Mouse (Mus musculus): ENCODE data around the gene Prss16. TPM values are rescaled to one million over a fixed set of nuclear protein-coding genes. Genes with fewer than 3 reads are reported as not detected.
"Not testable (repeated sequence)": the region's sequence is repeated elsewhere in the genome, so short reads cannot be mapped to it uniquely, and the experiment has no call there.

Gene Prss16
- not detected in 2 replicates for polyA plus RNA-seq (2015; fragmentation: Nextera tagmentation; extraction: Ambion mirVana)

GRCm38 (mm10) chr13:22009642-22010041 lies at the start of gene Prss16:
TSS of gene Prss16 (minus strand) at chr13:22009742.
- Histone ChIP-seq H3K4me2 (no peak within 1 kb of the TSS), H3K9ac (no peak within 1 kb of the TSS), H3K27me3 (replicated peaks) (peaks cover 90% of the 10 kb centered on the region), H3K4me3 (no peak within 1 kb of the TSS), H3K27ac (no peak within 1 kb of the TSS), H3K36me3 (replicated peaks) (no peaks in the 10 kb centered on the region), H3K4me1 (peaks cover 23% of the 10 kb centered on the region), H3K9me3 (no peaks in the 10 kb centered on the region)
- ATAC-seq (replicated peaks) = no peak
- 35% methylated on average over 6 of the region's 7 CpGs for WGBS

DNA sequence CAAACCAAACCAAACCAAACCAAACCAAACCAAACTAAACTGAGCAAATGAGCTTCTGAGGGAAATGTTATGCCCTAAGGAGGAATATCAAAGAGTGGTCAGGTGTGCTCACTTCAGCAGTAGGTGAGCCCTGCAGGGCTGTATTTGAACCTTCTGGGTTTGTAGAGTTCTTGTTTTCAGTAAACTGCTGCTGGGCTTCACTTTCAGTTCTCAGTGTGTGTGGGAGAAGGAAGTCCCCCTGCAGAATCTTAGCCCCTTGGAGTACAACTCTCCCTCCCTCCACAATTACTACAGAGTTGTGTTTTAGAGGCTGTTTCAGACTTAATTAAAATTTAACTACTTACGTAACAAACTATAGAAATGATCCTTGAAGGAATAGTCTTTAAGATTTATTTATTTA lies 44.2 kb upstream of the Prss16 start:
- Histone ChIP-seq H3K36me3 (replicated peaks) (no peaks in the 10 kb centered on the region), H3K27ac (no peak overlapping the region), H3K9me3 (no peaks in the 10 kb centered on the region), H3K9ac (no peak overlapping the region), H3K4me2 (no peak overlapping the region), H3K4me1 (peaks cover 7% of the 10 kb centered on the region), H3K4me3 (no peak overlapping the region), H3K27me3 (replicated peaks) (no peaks in the 10 kb centered on the region)
- no peak for ATAC-seq (replicated peaks)
- 94% methylated on average over 1 of the region's 1 CpGs for whole genome bisulfite sequencing

DNA sequence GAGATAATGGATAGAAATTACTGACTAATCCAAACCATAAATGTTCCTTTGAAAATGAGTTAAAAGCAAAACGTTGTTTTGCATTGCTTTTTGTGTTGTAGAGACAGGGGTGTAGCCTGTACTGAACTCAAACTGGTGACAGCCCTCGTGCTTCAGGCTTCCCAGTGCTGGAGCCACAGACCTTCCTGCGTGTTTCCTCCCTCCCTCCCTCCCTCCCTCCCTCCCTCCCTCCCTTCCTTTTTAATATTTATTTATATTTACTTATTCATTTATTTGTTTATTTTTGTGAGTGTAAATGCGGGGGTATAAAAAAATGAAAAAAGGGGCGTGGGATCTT lies 41.9 kb upstream of the Prss16 start:
- 13% methylated on average over 5 of the region's 5 CpGs for WGBS
- H3K9ac ChIP-seq = peak overlapping the region; percentile 55
- H3K4me2 ChIP-seq = peak overlapping the region; percentile 70
- peaks cover 7% of the 10 kb centered on the region for H3K4me1 ChIP-seq
- H3K4me3 ChIP-seq = peak overlapping the region; percentile 65
- no peaks in the 10 kb centered on the region for H3K36me3 ChIP-seq (replicated peaks)
- no peaks in the 10 kb centered on the region for H3K27me3 ChIP-seq (replicated peaks)
- no peaks in the 10 kb centered on the region for H3K9me3 ChIP-seq
- ATAC-seq (replicated peaks) = peak; percentile 56; the same call in 1 of the 2 replicates
- H3K27ac ChIP-seq = peak overlapping the region; percentile 91

- peak overlapping the region; percentile 70 for H3K4me2 ChIP-seq
- no peaks in the 10 kb centered on the region for H3K27me3 ChIP-seq (replicated peaks)
- ATAC-seq (replicated peaks) = peak; percentile 96
- H3K27ac ChIP-seq = peak overlapping the region; percentile 91
- under 1% methylated on average over 52 of the region's 52 CpGs for WGBS
- peaks cover 7% of the 10 kb centered on the region for H3K4me1 ChIP-seq
- H3K9ac ChIP-seq = peak overlapping the region; percentile 55
- H3K9me3 ChIP-seq = no peaks in the 10 kb centered on the region
- no peaks in the 10 kb centered on the region for H3K36me3 ChIP-seq (replicated peaks)
- peak overlapping the region; percentile 65 for H3K4me3 ChIP-seq
These were observed 41.3 kb upstream of the Prss16 start for GRCm38 (mm10) chr13:22050591-22051522.

DNA sequence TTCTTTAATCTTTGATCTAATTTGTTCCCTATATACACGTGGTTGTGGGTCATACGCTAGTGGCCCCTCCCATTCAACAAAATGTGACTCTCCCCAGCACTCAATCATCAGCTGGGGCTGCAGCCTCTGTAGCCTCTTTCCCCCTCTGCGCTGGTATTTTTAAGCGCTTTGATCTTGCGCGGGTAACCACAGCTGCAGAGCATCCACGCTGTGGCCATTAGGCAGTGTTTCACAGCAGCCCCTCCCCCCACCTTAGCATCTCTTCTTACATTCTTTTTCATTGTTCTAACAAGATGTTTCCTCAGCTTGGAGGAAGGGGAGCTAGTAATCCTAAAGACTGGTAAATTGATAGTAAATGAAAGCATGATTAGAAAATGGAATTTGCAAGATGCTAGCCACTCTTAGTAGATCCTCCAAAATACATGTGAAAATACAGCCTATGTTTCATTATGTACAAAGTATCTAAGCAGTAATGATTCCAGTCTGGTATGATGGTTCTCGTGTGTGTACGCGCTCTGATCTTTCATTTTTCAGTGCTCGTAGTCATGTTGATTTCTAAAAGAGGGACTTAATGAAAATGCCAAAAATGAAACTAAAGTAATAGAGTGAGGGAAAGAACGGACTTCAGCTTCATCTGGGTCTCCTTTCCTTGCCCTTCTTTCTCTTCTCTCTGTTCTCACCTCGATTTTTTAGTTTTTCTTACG lies 40.3 kb upstream of the Prss16 start:
- 2% methylated on average over 14 of the region's 14 CpGs for WGBS
- Histone ChIP-seq H3K9ac (peak overlapping the region; percentile 55), H3K4me3 (peak overlapping the region; percentile 65), H3K4me1 (peaks cover 7% of the 10 kb centered on the region), H3K36me3 (replicated peaks) (no peaks in the 10 kb centered on the region), H3K27me3 (replicated peaks) (no peaks in the 10 kb centered on the region), H3K27ac (peak overlapping the region; percentile 91), H3K4me2 (peak overlapping the region; percentile 70), H3K9me3 (no peaks in the 10 kb centered on the region)
- ATAC-seq (replicated peaks) = peak; percentile 41

DNA sequence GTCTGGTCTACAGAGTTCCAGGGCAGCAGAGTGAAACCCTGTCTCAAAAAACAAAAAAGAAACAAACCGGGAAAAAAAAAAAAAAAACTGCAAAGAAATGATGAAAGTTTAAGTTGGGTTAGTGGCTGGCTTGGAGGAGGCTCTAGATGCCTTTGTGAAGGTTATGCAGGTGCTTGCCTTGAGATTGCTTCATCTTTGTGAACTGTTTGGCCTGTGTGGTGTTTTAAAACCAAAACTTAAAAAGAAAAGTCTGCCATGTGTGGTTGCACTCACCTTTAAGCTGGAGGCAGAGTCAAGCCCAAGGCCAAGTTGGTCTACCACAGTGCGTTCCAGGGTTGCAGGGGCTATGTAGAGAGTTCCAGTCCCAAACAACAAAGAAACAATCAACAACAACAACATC lies 39.5 kb upstream of the Prss16 start:
- H3K27me3 ChIP-seq (replicated peaks) = no peaks in the 10 kb centered on the region
- H3K9me3 ChIP-seq = no peaks in the 10 kb centered on the region
- no peak overlapping the region for H3K9ac ChIP-seq
- H3K4me3 ChIP-seq = no peak overlapping the region
- no peak for ATAC-seq (replicated peaks)
- peaks cover 10% of the 10 kb centered on the region for H3K4me1 ChIP-seq
- H3K4me2 ChIP-seq = no peak overlapping the region
- 85% methylated on average over 2 of the region's 2 CpGs for WGBS
- no peak overlapping the region for H3K27ac ChIP-seq
- no peaks in the 10 kb centered on the region for H3K36me3 ChIP-seq (replicated peaks)

DNA sequence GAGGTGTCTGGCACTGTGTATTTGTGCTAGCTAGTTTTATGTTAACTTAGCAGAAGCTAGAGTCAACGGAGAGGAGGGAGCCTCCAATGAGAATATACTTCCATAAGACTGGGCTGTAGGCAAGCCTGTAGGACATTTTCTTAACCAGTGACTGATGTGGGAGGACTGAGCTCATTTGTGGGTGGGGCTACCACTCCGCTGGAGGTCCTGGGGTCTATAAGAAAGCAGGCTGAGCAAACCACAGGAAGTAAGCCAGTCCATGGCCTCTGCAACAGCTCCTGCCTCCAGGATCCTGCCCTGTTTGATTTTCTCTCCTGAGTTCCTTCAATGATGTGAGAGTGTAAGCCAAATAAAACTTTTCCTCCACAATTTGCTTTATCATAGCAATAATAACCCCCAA lies 35.8 kb upstream of the Prss16 start:
- Histone ChIP-seq H3K4me1 (peaks cover 35% of the 10 kb centered on the region), H3K9ac (no peak overlapping the region), H3K4me2 (no peak overlapping the region), H3K4me3 (no peak overlapping the region), H3K9me3 (no peaks in the 10 kb centered on the region), H3K36me3 (replicated peaks) (no peaks in the 10 kb centered on the region), H3K27me3 (replicated peaks) (no peaks in the 10 kb centered on the region), H3K27ac (no peak overlapping the region)
- WGBS = 69% methylated on average over 2 of the region's 2 CpGs
- ATAC-seq (replicated peaks) = no peak

DNA sequence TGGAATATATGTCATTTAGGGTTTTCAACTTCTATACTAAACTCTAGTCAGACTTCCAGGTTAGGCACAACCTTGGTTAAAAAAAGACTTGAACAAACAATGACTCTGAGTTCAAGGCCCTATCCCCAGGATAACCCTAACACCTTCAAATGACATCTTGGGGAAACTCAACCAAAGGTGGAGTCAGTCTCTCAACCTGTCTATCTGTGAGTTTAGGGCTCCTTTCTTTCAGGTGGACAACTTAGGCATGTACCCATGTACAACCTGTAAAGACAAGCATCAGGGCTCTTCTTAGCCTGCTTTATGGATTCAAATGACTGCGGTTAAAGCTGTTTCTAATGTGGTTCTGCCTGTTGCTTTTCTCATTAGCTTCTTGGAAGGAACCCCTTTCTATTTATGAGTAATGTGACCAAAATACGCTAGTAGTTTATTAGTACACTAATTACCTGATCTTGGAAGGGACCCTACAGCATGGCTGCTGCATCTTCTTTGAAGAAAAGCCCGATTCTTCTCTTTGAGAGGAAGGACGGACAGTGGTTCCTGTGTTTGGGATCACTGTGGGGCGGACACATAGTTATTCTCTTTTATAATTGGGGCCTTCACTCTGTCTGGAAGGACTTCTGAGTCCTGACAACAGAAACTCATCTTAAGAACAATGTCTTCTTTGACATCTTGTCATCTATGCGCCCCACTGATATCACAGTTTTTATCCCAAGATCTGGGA lies 35.1 kb upstream of the Prss16 start:
- no peaks in the 10 kb centered on the region for H3K36me3 ChIP-seq (replicated peaks)
- no peak overlapping the region for H3K4me3 ChIP-seq
- no peaks in the 10 kb centered on the region for H3K27me3 ChIP-seq (replicated peaks)
- peaks cover 37% of the 10 kb centered on the region for H3K4me1 ChIP-seq
- no peaks in the 10 kb centered on the region for H3K9me3 ChIP-seq
- ATAC-seq (replicated peaks) = no peak
- H3K9ac ChIP-seq = no peak overlapping the region
- WGBS = 90% methylated on average over 6 of the region's 6 CpGs
- H3K27ac ChIP-seq = peak overlapping the region; percentile 85; the same call in 1 of the 2 replicates
- peak overlapping the region; percentile 87; the same call in 1 of the 2 replicates for H3K4me2 ChIP-seq

- H3K9ac ChIP-seq = peak overlapping the region; percentile 50
- peak overlapping the region; percentile 87 for H3K4me2 ChIP-seq
- H3K36me3 ChIP-seq (replicated peaks) = no peaks in the 10 kb centered on the region
- H3K27me3 ChIP-seq (replicated peaks) = no peaks in the 10 kb centered on the region
- peak; percentile 41 for ATAC-seq (replicated peaks)
- under 1% methylated on average over 14 of the region's 14 CpGs for WGBS
- H3K9me3 ChIP-seq = no peaks in the 10 kb centered on the region
- H3K4me3 ChIP-seq = peak overlapping the region; percentile 44
- H3K4me1 ChIP-seq = peaks cover 33% of the 10 kb centered on the region
- H3K27ac ChIP-seq = peak overlapping the region; percentile 85
These were observed 34.2 kb upstream of the Prss16 start for GRCm38 (mm10) chr13:22043503-22044431.

- peak within 1 kb of the TSS; percentile 44 for H3K4me3 ChIP-seq
- H3K9ac ChIP-seq = peak within 1 kb of the TSS; percentile 50
- WGBS = under 1% methylated on average over 51 of the region's 80 CpGs
- not testable (repeated sequence) for H3K36me3 ChIP-seq (replicated peaks); H3K27me3 ChIP-seq (replicated peaks); H3K9me3 ChIP-seq
- peak within 1 kb of the TSS; percentile 85 for H3K27ac ChIP-seq
- ATAC-seq (replicated peaks) = peak; percentile 95
- H3K4me2 ChIP-seq = peak within 1 kb of the TSS; percentile 87
- H3K4me1 ChIP-seq = peaks cover 33% of the 10 kb centered on the region
These were observed 33.3 kb upstream of the Prss16 start, which contains the start of the genes Hist1h2ag and Hist1h2bj for GRCm38 (mm10) chr13:22042568-22043502. TSS of gene Hist1h2ag (minus strand) at chr13:22042944. TSS of gene Hist1h2bj (plus strand) at chr13:22043214.
